Mouse (Mus musculus): ENCODE results near the gene Rab4a. TPM values are rescaled to one million over a fixed set of nuclear protein-coding genes. Genes with fewer than 3 reads are reported as not detected.

Gene Rab4a
- total RNA-seq (2021): 10 to 100 TPM; 45.1 to 50.6 TPM
- long read RNA-seq, experiment 1, transcript Rab4a-202 (8 exons, 1,419 nt): major isoform, 79 of 91 reads
- long read RNA-seq, experiment 1, partial matches to known transcripts: 3 of 91 reads
- long read RNA-seq, experiment 1, other reads (novel, unspliced or antisense): 5 of 91 reads
- long read RNA-seq, experiment 2, transcript Rab4a-202 (8 exons, 1,419 nt): major isoform, 47 of 56 reads
- long read RNA-seq, experiment 2, partial matches to known transcripts: 2 of 56 reads
- long read RNA-seq, experiment 2, other reads (novel, unspliced or antisense): 6 of 56 reads

GRCm38 (mm10) chr8:123805718-123806373 lies at the start of gene Rab4a:
Rab4a (plus strand) TSS chr8:123805985.
- peak; percentile 79 to 85 for DNase-seq (ENCODE audit: low spot score in 2 of 2)

- no peak for DNase-seq (ENCODE audit: low spot score in 2 of 2)
These were observed 48.9 kb upstream of the Rab4a start for GRCm38 (mm10) chr8:123756901-123757300.

DNA sequence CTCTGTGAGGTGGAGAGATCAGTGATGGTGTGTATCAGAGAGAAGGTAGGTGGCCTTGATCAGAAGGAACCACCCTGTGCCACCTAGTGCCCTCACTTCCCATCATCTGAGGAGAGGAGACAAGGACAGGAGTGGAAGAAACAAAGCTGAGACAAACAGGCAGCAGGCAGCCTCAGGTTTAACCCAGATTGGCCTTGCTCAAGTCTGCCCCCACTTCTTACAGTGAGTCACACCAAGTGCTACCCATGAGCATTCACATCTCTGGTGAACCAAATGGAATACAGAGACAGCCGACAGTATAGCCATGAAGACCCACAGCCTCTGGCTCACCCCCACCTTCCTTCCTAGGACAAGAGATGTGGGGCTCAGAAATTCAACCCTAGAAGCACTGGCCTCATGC lies 46.9 kb upstream of the Rab4a start:
- DNase-seq (ENCODE audit: low spot score in 2 of 2): no peak

GRCm38 (mm10) chr8:123759933-123760332 lies 45.9 kb upstream of the Rab4a start:
- DNase-seq (ENCODE audit: low spot score in 2 of 2): no peak

GRCm38 (mm10) chr8:123760579-123760978 lies 45.2 kb upstream of the Rab4a start:
- DNase-seq (ENCODE audit: low spot score in 2 of 2): no peak

DNA sequence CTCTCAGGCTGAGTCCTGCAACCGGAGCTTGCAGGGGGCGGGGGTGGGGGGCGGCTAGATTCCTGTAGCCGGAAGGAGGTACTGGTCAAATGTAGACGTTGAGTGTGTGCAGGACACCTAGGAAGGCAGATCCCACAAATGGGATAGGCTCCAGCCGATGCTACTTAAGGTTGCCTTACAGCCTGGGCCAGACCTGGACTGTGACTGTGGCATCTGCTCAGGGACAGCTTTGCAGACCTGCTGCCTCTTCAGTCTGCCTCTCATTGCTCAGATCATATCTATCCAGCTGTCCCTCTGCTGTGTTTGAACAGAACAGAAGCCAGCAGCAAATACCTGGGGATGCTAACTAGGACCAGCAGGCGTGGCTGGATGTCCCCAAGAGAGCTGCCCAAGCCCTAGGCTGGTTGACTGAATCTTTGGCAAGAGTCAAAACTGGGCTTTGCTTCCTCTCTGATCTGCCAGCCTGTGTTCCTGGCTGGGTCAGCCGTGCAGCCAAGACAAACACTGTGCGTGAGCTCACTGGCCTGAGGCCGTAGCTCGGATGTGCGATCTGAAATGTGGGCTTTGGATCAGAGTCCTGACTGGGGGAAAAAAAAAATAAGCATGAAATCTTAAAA lies 44.4 kb upstream of the Rab4a start:
- no peak for DNase-seq (ENCODE audit: low spot score in 2 of 2)

DNA sequence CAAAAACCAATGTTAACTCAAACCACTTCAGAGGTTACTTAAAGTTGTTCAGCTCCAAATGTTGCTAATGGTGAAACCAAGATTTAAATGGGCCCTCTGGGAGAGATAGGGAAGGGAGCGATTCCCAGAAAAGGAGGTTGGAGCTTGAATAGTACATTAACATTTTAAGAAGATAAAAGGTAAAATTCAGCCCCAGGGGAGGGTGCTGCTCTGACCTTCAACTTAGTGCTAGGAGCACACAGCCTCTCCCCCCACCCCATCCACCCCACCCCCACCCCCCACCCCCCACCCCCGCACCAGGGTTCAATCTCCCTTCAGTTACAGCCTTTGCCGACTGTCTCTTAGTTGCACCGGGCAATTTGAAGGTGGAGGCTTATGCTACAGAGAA lies 43.9 kb upstream of the Rab4a start:
- no peak for DNase-seq (ENCODE audit: low spot score in 2 of 2)

DNA sequence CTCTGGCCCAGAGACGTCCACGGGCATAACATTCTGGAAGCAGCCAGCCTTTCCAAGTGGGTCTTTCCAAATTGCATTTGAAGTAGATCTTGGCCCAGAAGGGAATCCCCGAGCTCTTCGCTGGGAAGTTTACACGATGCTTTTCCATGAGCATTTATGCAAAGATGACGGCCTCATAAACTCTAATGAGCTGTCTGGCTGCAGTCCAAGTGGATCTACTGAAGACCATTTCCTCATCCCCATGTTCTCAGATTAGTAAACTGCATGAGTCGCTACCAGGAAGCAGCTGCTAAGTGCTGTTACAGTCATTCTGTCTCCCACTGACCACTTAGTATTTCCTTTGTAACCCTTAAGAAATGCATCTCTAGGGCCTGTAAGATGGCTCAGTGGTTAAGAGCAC lies 42.4 kb upstream of the Rab4a start:
- no peak for DNase-seq (ENCODE audit: low spot score in 2 of 2)

- no peak for DNase-seq (ENCODE audit: low spot score in 2 of 2)
These were observed 41.1 kb upstream of the Rab4a start for GRCm38 (mm10) chr8:123764671-123765070.

DNA sequence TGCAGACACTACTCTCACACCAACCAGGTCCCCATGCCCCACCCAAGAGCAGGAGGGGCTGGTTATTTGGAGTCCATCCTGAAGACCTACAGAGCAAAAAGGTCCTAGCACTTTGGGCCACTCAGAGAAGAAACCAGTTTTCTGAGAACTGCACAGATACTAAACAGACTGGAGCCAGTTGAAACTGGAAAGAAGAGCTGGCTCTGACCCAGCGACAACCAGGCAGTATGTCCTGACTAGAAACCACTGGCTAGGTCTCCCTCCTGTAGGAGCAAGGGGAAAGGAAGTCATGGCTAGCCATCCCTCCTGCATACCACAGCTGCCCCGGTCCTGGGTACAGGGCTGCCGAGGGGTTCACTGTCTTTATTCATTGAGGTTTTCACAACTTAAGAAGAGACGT lies 39.3 kb upstream of the Rab4a start:
- no peak for DNase-seq (ENCODE audit: low spot score in 2 of 2)

DNA sequence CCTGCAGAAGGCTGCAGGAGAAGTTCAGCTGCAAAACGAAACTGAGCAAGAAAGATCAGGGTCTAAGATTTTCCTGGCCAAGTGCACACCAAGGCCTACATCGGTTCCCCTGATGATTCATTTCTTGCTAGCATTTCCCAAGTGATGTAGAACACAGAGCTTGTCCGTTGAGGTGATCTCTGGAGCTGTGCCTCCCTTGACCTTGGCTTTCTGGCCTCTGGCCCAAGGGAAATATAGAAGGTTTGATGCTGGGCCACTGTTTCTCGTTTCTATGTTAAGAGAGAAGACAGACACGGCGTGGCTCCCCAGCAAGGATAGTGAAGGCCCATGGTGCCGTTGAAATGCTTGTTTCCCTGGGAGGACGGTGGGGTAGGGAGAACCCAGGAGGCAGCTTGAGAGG lies 37.9 kb upstream of the Rab4a start:
- no peak for DNase-seq (ENCODE audit: low spot score in 2 of 2)

DNA sequence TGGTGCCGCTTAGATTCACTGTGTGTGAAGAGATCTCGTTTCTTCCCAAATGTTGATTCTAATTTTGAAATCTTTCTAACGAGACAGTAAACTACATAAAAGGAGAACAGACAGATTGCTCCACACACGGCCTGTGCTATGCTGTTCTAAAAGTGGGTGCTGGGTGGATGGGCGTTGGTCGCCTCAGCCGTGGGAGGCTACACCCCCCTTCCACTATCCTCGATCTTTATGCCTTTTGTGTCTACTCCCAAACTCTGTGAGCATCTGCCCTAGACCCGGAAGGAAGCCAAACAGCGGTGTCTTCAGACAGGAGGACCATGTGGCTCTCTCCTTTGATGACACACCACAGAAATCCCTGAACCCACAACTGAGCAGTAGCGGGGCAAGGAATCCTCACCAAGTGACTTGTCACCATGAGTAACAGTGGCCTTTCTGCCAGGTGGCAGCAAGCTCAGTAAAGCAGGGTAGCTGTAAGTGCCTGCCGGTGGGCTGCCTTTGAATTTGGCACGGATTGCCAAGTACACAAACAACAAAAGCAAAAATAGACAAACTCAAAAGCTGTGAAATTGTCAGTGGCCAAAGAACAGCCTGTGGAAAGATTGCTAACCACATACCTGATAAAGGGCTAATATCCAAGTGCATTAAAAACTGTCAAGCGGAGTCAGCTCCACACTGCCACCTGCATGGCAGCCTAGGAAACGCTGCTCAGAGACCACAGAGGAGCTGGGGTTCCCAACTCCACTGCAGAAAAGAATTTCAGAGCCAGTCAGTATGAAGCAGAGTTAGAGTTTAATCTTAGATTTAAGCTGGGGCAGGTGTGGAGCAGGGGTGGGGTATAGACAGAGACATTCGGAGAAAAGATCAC lies 37.1 kb upstream of the Rab4a start:
- peak; percentile 57 to 58 for DNase-seq (ENCODE audit: low spot score in 2 of 2)

DNA sequence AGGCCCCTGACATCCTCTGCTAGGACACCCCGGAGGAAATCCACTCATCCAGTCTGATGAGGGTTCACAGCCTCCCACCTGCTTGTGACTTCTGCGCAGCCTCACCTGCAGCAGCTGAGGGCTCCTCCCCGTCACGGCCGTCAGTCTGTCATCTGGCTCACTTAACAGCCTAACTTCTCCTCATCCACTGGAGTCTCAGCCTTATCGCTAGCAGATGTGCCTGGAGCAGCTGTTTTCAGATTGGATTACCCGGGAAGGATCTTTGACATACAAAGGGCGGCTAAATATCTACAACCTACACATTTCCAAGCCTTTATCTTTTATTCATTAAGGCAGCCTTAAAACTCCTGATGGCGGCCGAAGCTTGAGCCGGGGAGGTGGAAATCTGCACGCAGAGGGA lies 32.3 kb upstream of the Rab4a start:
- no peak for DNase-seq (ENCODE audit: low spot score in 2 of 2)

DNA sequence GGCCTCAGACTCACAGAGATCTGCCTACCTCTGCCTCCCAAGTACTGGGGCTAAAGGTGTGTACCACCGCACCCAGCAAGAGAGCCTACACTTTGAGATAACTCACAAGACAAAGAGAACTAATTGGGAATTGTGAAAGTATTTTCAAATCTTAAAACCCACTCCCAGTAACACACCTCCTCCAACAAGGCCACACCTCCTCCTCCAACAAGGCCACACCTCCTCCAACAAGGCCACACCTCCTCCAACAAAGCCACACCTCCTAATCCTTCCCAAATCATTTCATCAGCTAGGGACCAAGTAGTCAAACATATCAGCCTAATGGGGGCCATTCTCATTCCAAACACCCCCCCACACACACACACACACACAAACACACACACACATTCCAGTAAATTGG lies 31.3 kb upstream of the Rab4a start:
- DNase-seq (ENCODE audit: low spot score in 2 of 2): no peak

DNA sequence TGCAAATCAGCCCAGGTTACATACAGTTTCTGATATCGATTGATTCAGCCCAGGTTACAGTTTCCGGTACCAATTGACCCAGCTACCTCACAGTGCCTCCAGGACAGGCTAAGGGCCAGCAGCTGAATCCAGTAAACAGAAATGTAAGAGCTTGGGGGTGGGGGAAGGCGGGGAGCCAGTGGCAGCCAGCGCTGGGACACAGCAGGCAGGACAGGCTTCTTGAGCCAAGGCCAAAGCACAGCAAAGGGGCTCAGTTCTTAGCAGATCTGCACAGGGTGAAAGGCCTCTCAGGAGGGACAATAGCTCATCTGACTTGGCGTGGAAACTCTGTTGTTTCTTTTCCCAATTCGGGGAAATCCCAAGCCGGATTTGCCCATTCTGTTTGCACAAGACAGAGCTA lies 28.5 kb upstream of the Rab4a start:
- peak in 1 of 2 experiments; percentile 36 for DNase-seq (ENCODE audit: low spot score in 2 of 2)

GRCm38 (mm10) chr8:123780471-123780870 lies 25.3 kb upstream of the Rab4a start:
- no peak for DNase-seq (ENCODE audit: low spot score in 2 of 2)

DNA sequence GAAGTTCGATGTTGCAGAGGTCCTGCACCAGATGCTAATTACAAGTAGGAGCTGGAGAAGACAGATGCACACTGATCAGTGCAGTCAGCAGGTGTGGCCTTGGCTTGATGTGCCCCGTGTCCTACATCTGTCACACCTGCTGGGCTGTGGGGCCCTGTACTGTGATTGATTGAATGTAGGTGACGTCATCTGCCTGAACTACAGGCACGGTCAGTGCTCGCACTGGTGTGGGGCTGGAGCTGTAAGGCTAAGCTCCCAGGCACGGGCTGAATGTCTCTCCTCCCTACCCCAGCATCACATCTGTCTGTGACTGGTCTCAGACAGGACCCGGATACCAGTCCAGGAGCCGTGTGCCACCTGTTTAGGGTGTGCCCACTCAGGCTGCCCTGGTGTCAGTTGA lies 24.5 kb upstream of the Rab4a start:
- no peak for DNase-seq (ENCODE audit: low spot score in 2 of 2)

DNA sequence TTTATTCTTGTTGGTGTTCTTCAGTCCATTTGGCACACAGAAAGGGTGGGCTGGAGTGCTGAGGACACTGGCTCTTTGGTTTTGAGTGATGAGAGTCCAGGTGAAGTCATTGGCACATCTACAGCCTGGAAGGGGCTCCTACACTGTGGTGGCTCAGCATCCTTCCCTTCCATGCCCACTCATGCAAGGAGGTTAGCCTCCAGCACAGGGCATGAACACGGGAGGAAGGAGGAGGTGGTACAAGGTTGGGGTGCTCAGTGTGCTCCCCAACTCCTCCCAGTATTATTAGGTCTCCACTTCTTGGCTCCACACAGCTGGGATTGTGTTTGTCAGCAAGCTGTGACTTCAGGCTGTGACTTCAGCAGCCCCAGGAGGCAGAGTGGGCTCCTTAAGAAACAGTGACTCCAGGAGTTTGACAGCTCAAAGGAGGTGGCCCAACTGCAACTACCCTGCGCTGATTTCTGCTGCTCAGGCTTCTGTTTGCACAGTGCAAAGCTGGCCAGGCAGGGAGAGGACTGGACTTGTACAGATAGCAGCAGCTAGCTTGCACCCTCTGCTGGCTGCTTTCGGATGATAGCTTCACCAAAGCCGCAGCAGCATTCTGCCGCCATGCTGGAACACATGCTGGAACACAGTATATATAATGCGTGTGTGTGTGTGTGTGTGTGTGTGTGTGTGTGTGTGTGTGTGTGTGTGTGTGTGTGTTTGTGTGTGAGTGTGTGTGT lies 22.1 kb upstream of the Rab4a start:
- peak; percentile 85 to 88 for DNase-seq (ENCODE audit: low spot score in 2 of 2)

GRCm38 (mm10) chr8:123786166-123786565 lies 19.6 kb upstream of the Rab4a start:
- peak; percentile 48 to 51 for DNase-seq (ENCODE audit: low spot score in 2 of 2)

- no peak for DNase-seq (ENCODE audit: low spot score in 2 of 2)
These were observed 19.1 kb upstream of the Rab4a start for GRCm38 (mm10) chr8:123786644-123787043.

Data from left cerebral cortex, adult 18-20 months (tissue).